11 mouse cellular contexts compared by ENCODE assay signal in genomic region chr10:23403351-23403938, GRCm38 (mm10). TPM values are rescaled to one million over a fixed set of nuclear protein-coding genes. Genes with fewer than 3 reads are reported as not detected.
A peak's percentile ranks its signal among the peaks of the same experiment; 100 is the strongest.
DNase-seq lines count a peak whose midpoint lies in the region; ATAC-seq and TF ChIP-seq lines count a peak whose summit lies in the region.
"Had no signal": no experiment of that assay in that cellular context is flagged by ENCODE, and none has a peak within 500 bp of the region (broad histone marks: within the 10 kb centered on the region; RNA-seq: fewer than 3 reads in every experiment).

No protein-coding gene starts in this region.

- no peak overlapping the region for H3K4me2 ChIP-seq in intestine, postnatal 0 days (replicated peaks; ENCODE audit: low read depth)
- no peak overlapping the region for H3K4me2 ChIP-seq in intestine, embryonic 15.5 days (replicated peaks)
- no peak overlapping the region for H3K4me2 ChIP-seq in kidney, embryonic 15.5 days

- no peaks in the 10 kb centered on the region for H3K27me3 ChIP-seq in intestine, postnatal 0 days (replicated peaks; ENCODE audit: control insufficient read depth, insufficient read depth, low read length)
- H3K27me3 ChIP-seq in intestine, embryonic 15.5 days (replicated peaks) = no peaks in the 10 kb centered on the region
- no peaks in the 10 kb centered on the region for H3K27me3 ChIP-seq in kidney, embryonic 15.5 days

- no peak overlapping the region for H3K9ac ChIP-seq in intestine, postnatal 0 days (ENCODE audit: low read depth, low read length)
- no peak overlapping the region for H3K9ac ChIP-seq in intestine, embryonic 15.5 days
- H3K9ac ChIP-seq in kidney, embryonic 15.5 days = no peak overlapping the region

- no peak overlapping the region for H3K27ac ChIP-seq in intestine, postnatal 0 days (ENCODE audit: low read depth, low read length)
- no peak overlapping the region for H3K27ac ChIP-seq in intestine, embryonic 15.5 days
- H3K27ac ChIP-seq in kidney, embryonic 15.5 days = no peak overlapping the region

- H3K36me3 ChIP-seq in intestine, postnatal 0 days (ENCODE audit: control insufficient read depth, insufficient read depth) = no peaks in the 10 kb centered on the region
- H3K36me3 ChIP-seq in intestine, embryonic 15.5 days = no peaks in the 10 kb centered on the region
- H3K36me3 ChIP-seq in kidney, embryonic 15.5 days = no peaks in the 10 kb centered on the region

- H3K4me1 ChIP-seq in intestine, postnatal 0 days (replicated peaks; ENCODE audit: control insufficient read depth, insufficient read depth, low read length) = no peaks in the 10 kb centered on the region
- H3K4me1 ChIP-seq in intestine, embryonic 15.5 days (replicated peaks) = no peaks in the 10 kb centered on the region
- H3K4me1 ChIP-seq in kidney, embryonic 15.5 days = peaks cover 7% of the 10 kb centered on the region; the same call in 1 of the 2 replicates

- TF ChIP-seq CTCF in intestine, postnatal 0 days (IDR thresholded peaks at IDR 0.05; ENCODE audit: low read depth) = peak; percentile 51

- no peak overlapping the region for H3K4me3 ChIP-seq in intestine, postnatal 0 days (ENCODE audit: low read depth, low read length)
- H3K4me3 ChIP-seq in intestine, embryonic 15.5 days (replicated peaks) = no peak overlapping the region
- no peak overlapping the region for H3K4me3 ChIP-seq in kidney, embryonic 15.5 days (replicated peaks)
- H3K4me3 ChIP-seq: myocyte had no signal

- WGBS in intestine, postnatal 0 days = 60% methylated on average over 4 of the region's 4 CpGs
- 62% methylated on average over 4 of the region's 4 CpGs for WGBS in intestine, embryonic 15.5 days
- 55% methylated on average over 4 of the region's 4 CpGs for WGBS in kidney, embryonic 15.5 days

- no peak for ATAC-seq in intestine, postnatal 0 days
- ATAC-seq in intestine, embryonic 15.5 days = no peak
- peak; percentile 49; the same call in 1 of the 2 replicates for ATAC-seq in kidney, embryonic 15.5 days (replicated peaks; ENCODE audit: low FRiP score)

- DNase-seq in adrenal gland, postnatal 10 days = peak; percentile 5
- DNase-seq in adrenal gland, adult 8-10 months = no peak
- peak; percentile 66 for DNase-seq in NIH3T3 (ENCODE audit: low read depth)
- DNase-seq in ovary, postnatal 36 days (ENCODE audit: low spot score) = no peak
- no peak for DNase-seq in adrenal gland, postnatal 4 days (ENCODE audit: low spot score in 2 of 2)
- DNase-seq: adrenal gland, postnatal 36 days; thymus, postnatal 25 days had no signal

- peaks cover 4% of the 10 kb centered on the region; the same call in 1 of the 2 replicates for H3K9me3 ChIP-seq in intestine, postnatal 0 days (ENCODE audit: control insufficient read depth)
- no peaks in the 10 kb centered on the region for H3K9me3 ChIP-seq in intestine, embryonic 15.5 days
- peaks cover 6% of the 10 kb centered on the region; the same call in 1 of the 2 replicates for H3K9me3 ChIP-seq in kidney, embryonic 15.5 days (replicated peaks)

RNA-seq across cellular contexts. Expression of gene Eya4, which starts 52.9 kb away (rescaled TPM):
- 1 to 10 TPM; 2.3 to 4.8 TPM for total RNA-seq in adrenal gland, postnatal 10 days (2021)
- total RNA-seq in adrenal gland, adult 8-10 months (2022) = 1 to 10 TPM in 3 of 4 experiments, under 1 TPM in 1; 0.59 to 2.1 (median 1.6) TPM
- 0.69 and 0.78 TPM in 2 replicates for polyA plus RNA-seq in intestine, postnatal 0 days (2015; fragmentation: Nextera tagmentation; extraction: Ambion mirVana)
- polyA plus RNA-seq in intestine, embryonic 15.5 days (2015; fragmentation: Nextera tagmentation; extraction: Ambion mirVana) = 0.82 and 1.1 TPM in 2 replicates
- polyA plus RNA-seq in kidney, embryonic 15.5 days (2015; fragmentation: Nextera tagmentation; extraction: Ambion mirVana) = 12.2 and 12.9 TPM in 2 replicates
- total RNA-seq in adrenal gland, postnatal 4 days (2021) = 1 to 10 TPM; 5.3 to 5.8 TPM

Comparison
In these comparisons a context has a peak if more than half of its experiments do, and no peak if none do; other contexts are left out.
1. DNase-seq: peak in adrenal gland, postnatal 10 days (single experiment) and NIH3T3 (single experiment); none in adrenal gland, adult 8-10 months (single experiment), ovary, postnatal 36 days (single experiment) and adrenal gland, postnatal 4 days (0 of 2).